15 mouse cellular contexts compared by ENCODE assay signal in the genomic region with DNA sequence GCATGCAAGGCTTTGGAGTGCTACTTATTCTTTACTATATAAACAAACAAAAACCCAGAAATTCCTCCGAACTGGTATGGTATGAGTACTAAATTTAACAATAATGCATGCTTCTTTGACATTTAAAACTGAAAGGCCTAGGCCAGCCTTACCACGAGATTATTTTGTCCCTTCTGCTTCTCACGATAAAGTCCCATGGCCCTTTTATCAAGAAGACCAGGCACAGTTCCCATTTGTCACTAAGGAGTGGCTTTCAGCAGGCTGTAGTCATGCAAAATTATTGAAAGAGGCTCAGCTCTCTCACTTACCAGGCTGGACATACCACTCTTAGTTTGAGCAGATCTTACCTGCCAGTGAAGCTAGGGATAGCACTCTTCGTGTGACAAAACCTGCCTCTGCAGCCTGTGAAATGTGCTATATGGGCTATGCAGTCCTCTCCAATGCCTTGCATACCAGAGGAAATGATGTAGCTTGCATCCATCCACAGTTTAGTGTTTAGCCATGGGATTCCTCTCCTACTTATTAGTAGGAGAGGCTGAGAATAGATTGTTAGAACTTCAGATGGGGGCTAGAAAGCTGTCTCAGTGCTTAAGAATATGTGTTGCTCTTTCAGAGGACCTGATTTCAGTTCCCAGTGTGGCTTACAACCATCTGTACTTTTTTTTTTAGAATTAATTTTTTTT. TPM values are rescaled to one million over a fixed set of nuclear protein-coding genes. Genes with fewer than 3 reads are reported as not detected.
A peak's percentile ranks its signal among the peaks of the same experiment; 100 is the strongest.
DNase-seq lines count a peak whose midpoint lies in the region; ATAC-seq and TF ChIP-seq lines count a peak whose summit lies in the region.
"Had no signal": no experiment of that assay in that cellular context is flagged by ENCODE, and none has a peak within 500 bp of the region (broad histone marks: within the 10 kb centered on the region; RNA-seq: fewer than 3 reads in every experiment).

No protein-coding gene starts in this region.

- H3K9me3 ChIP-seq in heart, embryonic 13.5 days, result no peaks in the 10 kb centered on the region
- H3K9me3 ChIP-seq in intestine, embryonic 16.5 days (ENCODE audit: control insufficient read depth, low read length), result no peaks in the 10 kb centered on the region
- H3K9me3 ChIP-seq: embryonic facial prominence, embryonic 15.5 days had no signal

- H3K9ac ChIP-seq in heart, embryonic 13.5 days, result no peak overlapping the region
- H3K9ac ChIP-seq in intestine, embryonic 16.5 days (ENCODE audit: low read depth, low read length), result no peak overlapping the region
- H3K9ac ChIP-seq: embryonic facial prominence, embryonic 15.5 days had no signal

- DNase-seq in heart, postnatal 10 days, result no peak
- DNase-seq in cerebellum, adult 8-10 months, result no peak
- no peak for DNase-seq in kidney, adult 18-20 months
- DNase-seq: adrenal gland, postnatal 14 days; cerebellum, adult 18-20 months; kidney, adult 8-10 months; left cerebral cortex, postnatal 4 days; lung, postnatal 14 days had no signal

- H3K4me1 ChIP-seq in heart, embryonic 13.5 days, result peaks cover 5% of the 10 kb centered on the region; the same call in 1 of the 2 replicates
- H3K4me1 ChIP-seq in bone marrow, adult 2 months (ENCODE audit: control insufficient read depth, insufficient read depth, low read length), result no peaks in the 10 kb centered on the region; the same call in 1 of the 2 replicates
- no peaks in the 10 kb centered on the region for H3K4me1 ChIP-seq in intestine, embryonic 16.5 days (ENCODE audit: control insufficient read depth, insufficient read depth, low read length)
- H3K4me1 ChIP-seq: embryonic facial prominence, embryonic 15.5 days had no signal

- 44% methylated on average over 4 of the region's 4 CpGs for WGBS in heart, embryonic 13.5 days
- WGBS in bone marrow, adult 2 months, result 37% methylated on average over 4 of the region's 4 CpGs
- WGBS in intestine, embryonic 16.5 days, result 60% methylated on average over 4 of the region's 4 CpGs

- TF ChIP-seq POLR2A in bone marrow, adult 2 months (IDR thresholded peaks at IDR 0.05; ENCODE audit: borderline replicate concordance, control insufficient read depth, low read depth, low read length), result no peak

- no peak for TF ChIP-seq CTCF in bone marrow, adult 2 months (IDR thresholded peaks at IDR 0.05; ENCODE audit: control insufficient read depth, insufficient read depth, low read length)

- no peak for ATAC-seq in heart, embryonic 13.5 days (ENCODE audit: extremely low read depth, insufficient number of reproducible peaks, low FRiP score, low TSS enrichment)
- peak; percentile 50; the same call in 1 of the 2 replicates for ATAC-seq in intestine, embryonic 16.5 days
- peak; percentile 96 for ATAC-seq in megakaryocyte-erythroid progenitor cell, adult 5-6 weeks (replicated peaks; ENCODE audit: low FRiP score, low TSS enrichment, poor library complexity, severe bottlenecking)
- ATAC-seq in granulocyte monocyte progenitor cell, adult 5-6 weeks (replicated peaks; ENCODE audit: poor library complexity, severe bottlenecking), result no peak

- no peaks in the 10 kb centered on the region for H3K36me3 ChIP-seq in heart, embryonic 13.5 days
- H3K36me3 ChIP-seq in intestine, embryonic 16.5 days (ENCODE audit: control insufficient read depth, insufficient read depth, low read length), result no peaks in the 10 kb centered on the region
- H3K36me3 ChIP-seq: embryonic facial prominence, embryonic 15.5 days had no signal

- no peak overlapping the region for H3K4me2 ChIP-seq in heart, embryonic 13.5 days
- no peak overlapping the region for H3K4me2 ChIP-seq in intestine, embryonic 16.5 days (ENCODE audit: low read depth, low read length)
- H3K4me2 ChIP-seq: embryonic facial prominence, embryonic 15.5 days had no signal

- H3K27ac ChIP-seq in heart, embryonic 13.5 days (replicated peaks), result 0 out of 2 replicates have a peak overlapping the region, but pooled peaks have one; percentile 12
- H3K27ac ChIP-seq in bone marrow, adult 2 months (ENCODE audit: control insufficient read depth, insufficient read depth, low read depth, low read length, poor library complexity), result peak overlapping the region; percentile 76; the same call in 1 of the 2 replicates
- no peak overlapping the region for H3K27ac ChIP-seq in intestine, embryonic 16.5 days (ENCODE audit: low read length)
- H3K27ac ChIP-seq: embryonic facial prominence, embryonic 15.5 days; layer of hippocampus, adult 2 months had no signal

- H3K27me3 ChIP-seq in heart, embryonic 13.5 days (replicated peaks), result no peaks in the 10 kb centered on the region
- no peaks in the 10 kb centered on the region for H3K27me3 ChIP-seq in intestine, embryonic 16.5 days (replicated peaks; ENCODE audit: control insufficient read depth, insufficient read depth, low read length)
- H3K27me3 ChIP-seq: embryonic facial prominence, embryonic 15.5 days had no signal

- intact Hi-C loops in heart, postnatal 10 days (cut with DNase I), result no loop called here

- H3K4me3 ChIP-seq in heart, embryonic 13.5 days, result no peak overlapping the region
- no peak overlapping the region for H3K4me3 ChIP-seq in bone marrow, adult 2 months (replicated peaks; ENCODE audit: control insufficient read depth, low read depth, low read length)
- no peak overlapping the region for H3K4me3 ChIP-seq in intestine, embryonic 16.5 days (ENCODE audit: low read length)
- H3K4me3 ChIP-seq: embryonic facial prominence, embryonic 15.5 days; layer of hippocampus, adult 2 months had no signal

RNA-seq across cellular contexts. Expression of a gene that starts 10.8 kb away (rescaled TPM):
- 3.5 and 4.3 TPM in 2 replicates for polyA plus RNA-seq in heart, embryonic 13.5 days (2015; fragmentation: Nextera tagmentation; extraction: Ambion mirVana)
- total RNA-seq in heart, postnatal 10 days (2021), result 1 to 10 TPM; 2.1 to 3.2 TPM
- polyA plus RNA-seq in bone marrow, adult 2 months (2011; ENCODE audit: insufficient read depth, insufficient read length, low replicate concordance, missing spikeins), result 5.3 and 5.4 TPM in 2 replicates
- 4.3 and 4.6 TPM in 2 replicates for polyA plus RNA-seq in intestine, embryonic 16.5 days (2015; fragmentation: Nextera tagmentation; extraction: Ambion mirVana)
- 2.1 and 4.6 TPM in 2 replicates for total RNA-seq in megakaryocyte-erythroid progenitor cell, adult 5-6 weeks (2014; fragmentation: Nextera tagmentation)
- total RNA-seq in megakaryocyte-erythroid progenitor cell, adult 5-6 weeks (2017), result 7.0 and 8.8 TPM in 2 replicates
- total RNA-seq in granulocyte monocyte progenitor cell, adult 5-6 weeks (2014; fragmentation: Nextera tagmentation), result not detected in 2 replicates
- total RNA-seq in granulocyte monocyte progenitor cell, adult 5-6 weeks (2017), result 0.62 and 0.90 TPM in 2 replicates
- total RNA-seq: layer of hippocampus, adult 2 months had no signal

Comparison
In these comparisons a context has a peak if more than half of its experiments do, and no peak if none do; other contexts are left out.
1. ATAC-seq: peak in intestine, embryonic 16.5 days (single experiment) and megakaryocyte-erythroid progenitor cell, adult 5-6 weeks (single experiment); none in heart, embryonic 13.5 days (single experiment) and granulocyte monocyte progenitor cell, adult 5-6 weeks (single experiment).